ENCODE assay signal across 23 mouse cellular contexts in genomic region chr12:9365931-9366330, GRCm38 (mm10).
"Had no signal": no experiment of that assay in that cellular context is flagged by ENCODE, and none has a peak within 500 bp of the region (broad histone marks: within the 10 kb centered on the region; RNA-seq: fewer than 3 reads in every experiment).

No protein-coding gene starts in this region.

- H3K9me3 ChIP-seq: heart, embryonic 13.5 days; heart, embryonic 15.5 days; hindbrain, embryonic 13.5 days; hindbrain, embryonic 15.5 days; limb, embryonic 13.5 days; limb, embryonic 15.5 days; liver, embryonic 12.5 days had no signal

- H3K36me3 ChIP-seq: heart, embryonic 13.5 days; heart, embryonic 15.5 days; hindbrain, embryonic 13.5 days; hindbrain, embryonic 15.5 days; limb, embryonic 13.5 days; limb, embryonic 15.5 days; liver, embryonic 12.5 days had no signal

- H3K4me2 ChIP-seq: heart, embryonic 11.5 days; heart, embryonic 13.5 days; heart, embryonic 15.5 days; hindbrain, embryonic 13.5 days; hindbrain, embryonic 15.5 days; limb, embryonic 13.5 days; limb, embryonic 15.5 days; liver, embryonic 12.5 days had no signal

- H3K9ac ChIP-seq: heart, embryonic 13.5 days; heart, embryonic 15.5 days; hindbrain, embryonic 13.5 days; hindbrain, embryonic 15.5 days; limb, embryonic 13.5 days; limb, embryonic 15.5 days; liver, embryonic 12.5 days; liver, embryonic 14.5 days had no signal

- ATAC-seq: hindbrain, postnatal 0 days; intestine, embryonic 16.5 days; liver, embryonic 12.5 days had no signal

- H3K4me1 ChIP-seq: heart, embryonic 13.5 days; heart, embryonic 15.5 days; hindbrain, embryonic 13.5 days; hindbrain, embryonic 15.5 days; liver, embryonic 12.5 days had no signal

- DNase-seq: gastrocnemius, postnatal 14 days; gastrocnemius, postnatal 36 days; heart, adult 11 months; heart, adult 2 months; heart, postnatal 14 days; heart, postnatal 36 days; kidney, adult 11 months; kidney, adult 9 months; kidney, postnatal 14 days; layer of hippocampus, adult 9-11 months; layer of hippocampus, postnatal 36 days; left cerebral cortex, postnatal 4 days had no signal

- H3K4me3 ChIP-seq: heart, adult 2 months; heart, embryonic 13.5 days; heart, embryonic 15.5 days; hindbrain, embryonic 13.5 days; hindbrain, embryonic 15.5 days; limb, embryonic 13.5 days; limb, embryonic 15.5 days; liver, embryonic 12.5 days had no signal

- H3K27ac ChIP-seq: heart, adult 2 months; heart, embryonic 13.5 days; heart, embryonic 15.5 days; hindbrain, embryonic 13.5 days; hindbrain, embryonic 15.5 days; hindbrain, postnatal 0 days; limb, embryonic 13.5 days; limb, embryonic 15.5 days; liver, embryonic 12.5 days; liver, embryonic 14.5 days had no signal

- H3K27me3 ChIP-seq: heart, embryonic 13.5 days; heart, embryonic 15.5 days; hindbrain, embryonic 13.5 days; hindbrain, embryonic 15.5 days; limb, embryonic 13.5 days; limb, embryonic 15.5 days; liver, embryonic 12.5 days had no signal
